Mouse (Mus musculus) T-helper 17 cell (primary cell): ENCODE measurements around the gene Nek4.

Experiments used
- in situ Hi-C, 2 experiments: fragments of 300-600 bp; cut with MboI, MseI; formaldehyde crosslinking; loops; 1 replicate in 1 of 2; 2 replicates in 1 of 2; pipeline ENCODE4 v1.15.1; 2025; ENCODE audit warnings: high pct_unique_total_duplicates in 2 of 2

Gene Nek4

GRCm38 (mm10) chr14:30960366-30960765 lies 9.2 kb downstream of the Nek4 start:
- in situ Hi-C loops, result no loop called here

GRCm38 (mm10) chr14:30974204-30974603 lies 23.0 kb downstream of the Nek4 start:
- in situ Hi-C loops, result loop anchor here in 1 of 2 experiments (10.0 kb wide), 1 partner anchor 1249 kb away; the partner anchor contains the start of gene Cacna2d3

GRCm38 (mm10) chr14:30976222-30976621 lies 25.0 kb downstream of the Nek4 start:
- in situ Hi-C loops, result loop anchor here (5.0 to 10.0 kb wide), 2 partner anchors 54 to 1251 kb away; partner anchors contain the start of genes Cacna2d3 (in 1 of the 2) and Itih3 (in 1 of the 2)

GRCm38 (mm10) chr14:30996417-30996816 lies 45.2 kb downstream of the Nek4 start:
- in situ Hi-C loops, result no loop called here

- in situ Hi-C loops, result loop anchor here (25.0 kb wide), 2 partner anchors 1162 to 1187 kb away; partner anchors contain the start of gene Ncoa4 (in 1 of the 2)
These were observed 49.2 kb downstream of the Nek4 start for GRCm38 (mm10) chr14:31000356-31000755.

GRCm38 (mm10) chr14:31000816-31001306 lies 49.7 kb downstream of the Nek4 start:
- in situ Hi-C loops, result loop anchor here (25.0 kb wide), 2 partner anchors 1161 to 1186 kb away; partner anchors contain the start of gene Ncoa4 (in 1 of the 2)

- in situ Hi-C loops, result loop anchor here (25.0 kb wide), 2 partner anchors 1161 to 1186 kb away; partner anchors contain the start of gene Ncoa4 (in 1 of the 2)
These were observed 50.4 kb downstream of the Nek4 start, which contains the start of the genes Glt8d1 and Spcs1 for GRCm38 (mm10) chr14:31001307-31002205. Glt8d1 (plus strand) TSS chr14:31001400. Spcs1 (minus strand) TSS chr14:31001672.

- in situ Hi-C loops, result loop anchor here (25.0 kb wide), 2 partner anchors 1158 to 1183 kb away; partner anchors contain the start of gene Ncoa4 (in 1 of the 2)
These were observed 53.4 kb downstream of the Nek4 start for GRCm38 (mm10) chr14:31004527-31004926.

GRCm38 (mm10) chr14:31006779-31007178 lies 55.6 kb downstream of the Nek4 start:
- in situ Hi-C loops, result loop anchor here (25.0 kb wide), 2 partner anchors 1156 to 1181 kb away; partner anchors contain the start of gene Ncoa4 (in 1 of the 2)

- in situ Hi-C loops, result loop anchor here (25.0 kb wide), 2 partner anchors 1151 to 1176 kb away; partner anchors contain the start of gene Ncoa4 (in 1 of the 2)
These were observed 60.4 kb downstream of the Nek4 start for GRCm38 (mm10) chr14:31011588-31011987.

- in situ Hi-C loops, result loop anchor here (25.0 kb wide), 2 partner anchors 1148 to 1173 kb away; partner anchors contain the start of gene Ncoa4 (in 1 of the 2)
These were observed 62.8 kb downstream of the Nek4 start for GRCm38 (mm10) chr14:31013928-31014327.

- in situ Hi-C loops, result loop anchor here (25.0 kb wide), 2 partner anchors 1146 to 1171 kb away; partner anchors contain the start of gene Ncoa4 (in 1 of the 2)
These were observed 64.9 kb downstream of the Nek4 start for GRCm38 (mm10) chr14:31016063-31016462.

- in situ Hi-C loops, result loop anchor here (25.0 kb wide), 2 partner anchors 1144 to 1169 kb away; partner anchors contain the start of gene Ncoa4 (in 1 of the 2)
These were observed 66.7 kb downstream of the Nek4 start for GRCm38 (mm10) chr14:31017854-31018253.

- in situ Hi-C loops, result loop anchor here (25.0 kb wide), 2 partner anchors 1143 to 1168 kb away; partner anchors contain the start of gene Ncoa4 (in 1 of the 2)
These were observed 67.7 kb downstream of the Nek4 start, which contains the start of the genes Pbrm1 and Gnl3 for GRCm38 (mm10) chr14:31018860-31019291. Pbrm1 (plus strand) TSS chr14:31019138. Gnl3 (minus strand) TSS chr14:31019152.

GRCm38 (mm10) chr14:31019331-31020205 lies 68.4 kb downstream of the Nek4 start:
- in situ Hi-C loops, result loop anchor here (10.0 to 25.0 kb wide), 3 partner anchors 1065 to 1168 kb away; partner anchors contain the start of genes Dph3 (in 1 of the 2), Ncoa4 (in 1 of the 2) and Oxnad1 (in 1 of the 2)

- in situ Hi-C loops, result loop anchor here (10.0 to 25.0 kb wide), 3 partner anchors 1062 to 1165 kb away; partner anchors contain the start of genes Dph3 (in 1 of the 2), Ncoa4 (in 1 of the 2) and Oxnad1 (in 1 of the 2)
These were observed 71.4 kb downstream of the Nek4 start for GRCm38 (mm10) chr14:31022579-31022978.

- in situ Hi-C loops, result loop anchor here in 1 of 2 experiments (10.0 kb wide), 1 partner anchor 1059 kb away; the partner anchor contains the start of genes Dph3 and Oxnad1
These were observed 74.6 kb downstream of the Nek4 start for GRCm38 (mm10) chr14:31025785-31026184.
